Mouse (Mus musculus) ES-Bruce4 (cell line): ENCODE results near the gene Gimap9.

Experiments used
- CTCF ChIP-seq: IDR thresholded peaks from one replicate; pipeline ENCODE4 v1.8.1; 2011; ENCODE audit warnings: low read depth, low read length
- EP300 ChIP-seq: IDR thresholded peaks from 2 replicates; pipeline ENCODE4 v1.6.1; 2011; ENCODE audit warnings: low read depth, low read length; ENCODE audit not compliant: insufficient read depth
- POLR2A ChIP-seq: IDR thresholded peaks from one replicate; pipeline ENCODE4 v1.8.1; 2011; ENCODE audit warnings: low read length; ENCODE audit not compliant: insufficient read depth

GRCm38 (mm10) chr6:48629661-48630034, 46.3 kb upstream of the Gimap9 start:
- TF ChIP-seq CTCF (no peak), POLR2A (no peak), EP300 (no peak)
